Mouse (Mus musculus) spleen, adult 12 weeks (tissue): ENCODE results near the gene Oprd1.

Experiments used
- DNase-seq: peaks from one replicate; pipeline ENCODE4 v3.0.0; 2022; ENCODE audit warnings: low spot score

Oprd1 gene

DNA sequence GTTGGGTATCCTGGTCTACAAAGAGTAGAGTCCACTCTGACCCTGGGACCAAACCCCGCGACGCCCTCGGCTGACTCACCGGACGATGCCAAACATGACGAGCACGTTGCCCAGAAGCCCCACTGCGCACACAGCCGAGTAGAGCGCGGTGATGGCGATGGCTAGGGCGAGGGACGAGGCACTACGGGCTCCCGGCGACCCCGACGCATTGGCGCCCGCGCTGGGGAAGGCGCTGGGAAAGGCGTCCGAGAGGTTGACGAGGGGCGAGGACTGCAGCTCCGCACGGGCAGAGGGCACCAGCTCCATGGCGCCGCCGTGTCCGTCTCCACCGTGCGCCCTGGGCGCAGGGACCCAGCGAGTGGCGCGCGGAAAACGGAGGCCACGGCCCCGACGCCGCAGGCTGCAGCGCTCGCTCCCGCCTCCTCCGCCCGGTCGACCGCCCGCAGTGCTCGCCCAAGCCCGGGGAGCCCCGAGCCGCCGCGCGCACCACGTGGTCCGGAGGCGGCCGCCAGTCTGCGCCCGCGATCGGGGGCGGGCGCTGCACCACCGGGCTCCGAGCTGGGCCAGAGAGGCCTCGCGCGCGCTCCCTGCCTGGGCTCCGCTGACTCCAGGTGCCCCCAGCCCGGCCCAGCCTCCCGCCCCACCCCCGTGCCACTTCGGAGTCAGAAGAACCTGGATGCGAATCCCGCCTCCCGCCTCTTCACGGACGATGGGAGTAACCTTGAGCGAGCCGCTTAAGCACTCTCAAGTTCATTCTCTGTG is at the start of gene Oprd1:
Gene Oprd1, minus strand, starts transcription at position 407 of the 762 bp plus-strand sequence.
- DNase-seq = no peak

DNA sequence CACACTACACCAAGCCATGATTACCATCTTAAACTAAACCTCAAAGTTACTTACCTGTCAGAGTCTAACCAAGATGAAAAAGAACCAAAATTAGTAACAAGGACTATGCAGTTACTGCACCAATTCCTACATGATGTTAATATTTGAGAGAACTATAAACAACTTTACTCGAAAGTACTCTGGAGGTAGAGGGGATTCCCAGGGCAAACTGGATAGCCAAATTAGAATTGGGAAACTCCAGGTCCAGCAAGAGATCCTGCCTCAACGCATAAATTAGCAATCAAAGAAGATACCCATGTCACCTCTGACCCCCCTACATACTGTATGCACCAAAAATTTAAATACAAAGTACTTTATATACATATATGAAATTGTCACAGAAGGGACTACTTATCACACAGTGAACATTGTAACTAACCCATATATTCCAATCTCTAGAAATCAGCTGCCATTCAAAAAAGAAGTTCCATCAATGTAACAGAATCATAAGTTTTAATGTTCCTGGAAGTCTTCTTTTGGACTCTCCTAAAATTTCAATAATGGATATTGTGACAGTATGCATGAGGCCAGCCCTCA is 43.6 kb upstream of the Oprd1 start:
- no peak for DNase-seq

DNA sequence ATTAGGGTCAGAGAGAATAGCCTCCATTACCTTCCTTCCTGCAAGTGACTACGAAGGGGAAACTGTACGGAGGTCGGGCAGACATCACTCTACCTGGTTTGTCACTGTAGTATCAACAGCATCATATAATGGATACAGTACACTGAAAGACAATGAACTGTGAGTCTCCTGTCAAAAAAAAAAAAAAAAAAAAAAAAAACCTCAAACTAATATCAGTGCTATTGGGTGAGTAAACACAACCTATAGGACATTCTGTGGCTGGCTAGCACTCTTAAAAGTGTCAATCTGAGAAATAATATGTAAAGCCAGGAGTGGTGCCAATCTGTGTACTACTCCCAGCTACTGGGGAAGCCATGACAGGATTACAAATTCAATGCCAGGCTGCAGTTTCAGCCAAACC is 38.9 kb upstream of the Oprd1 start:
- no peak for DNase-seq

DNA sequence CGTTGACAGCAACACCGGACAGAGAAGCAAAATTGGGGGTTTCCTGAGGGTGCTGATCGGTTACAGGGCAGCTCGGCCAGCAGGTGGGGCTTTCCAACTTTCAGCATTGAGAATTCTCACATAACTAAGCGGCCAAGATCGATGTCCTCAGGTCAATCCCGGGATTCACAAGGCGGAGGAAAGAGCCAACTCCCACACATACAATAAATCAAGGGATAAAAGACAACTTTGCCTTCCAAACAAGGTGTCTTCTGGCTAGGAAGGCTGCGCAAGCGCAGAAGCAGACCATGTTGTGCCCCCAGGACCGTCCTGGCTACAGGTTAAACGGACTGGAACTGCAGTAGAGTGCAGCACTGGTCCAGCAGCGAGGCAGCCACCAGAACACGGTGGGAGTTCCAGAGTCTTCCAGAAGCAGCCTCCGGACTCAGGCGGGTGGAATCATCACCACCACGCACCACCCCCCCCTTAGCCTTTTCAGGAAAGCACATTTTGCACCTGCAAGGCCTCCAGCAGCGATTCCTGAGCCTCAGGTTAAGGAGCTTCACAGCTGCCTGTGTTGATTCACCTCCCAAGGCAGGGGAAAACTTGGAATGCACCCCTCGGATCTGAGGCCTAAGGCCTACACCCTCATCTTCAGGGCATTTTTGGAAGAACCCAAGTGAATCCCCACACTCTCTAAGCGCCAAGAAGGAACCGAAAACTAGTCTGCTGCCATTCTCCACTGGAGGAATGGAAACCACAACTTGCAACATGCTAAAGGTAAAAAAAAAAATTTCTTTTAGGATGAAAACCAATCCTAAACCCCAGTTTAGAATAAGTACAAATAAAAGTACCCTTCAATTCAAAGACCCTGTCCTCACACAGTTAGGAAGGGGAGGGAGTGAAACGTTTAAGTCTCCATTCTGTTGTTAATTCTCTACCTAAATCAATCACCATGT is 37.7 kb upstream of the Oprd1 start:
- DNase-seq = no peak

DNA sequence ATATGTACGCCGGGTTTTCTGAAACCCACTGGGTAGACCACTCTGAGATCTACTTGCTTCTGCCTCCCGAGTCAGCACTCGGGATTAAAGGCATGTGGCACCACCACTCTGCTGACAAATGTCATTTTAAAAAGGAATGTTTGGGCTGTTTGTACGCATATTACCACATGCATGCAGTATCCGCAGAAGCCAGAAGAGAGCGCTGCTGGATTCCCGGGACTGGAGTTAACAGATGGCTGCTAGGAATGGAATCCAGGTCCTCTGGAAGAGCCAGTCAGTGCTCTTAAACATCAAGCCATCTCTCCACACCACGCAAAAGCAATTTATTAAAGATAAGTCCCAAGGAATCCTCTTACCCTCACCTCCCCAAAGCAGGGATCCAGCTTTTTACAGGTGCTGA is 36.4 kb upstream of the Oprd1 start:
- no peak for DNase-seq

DNA sequence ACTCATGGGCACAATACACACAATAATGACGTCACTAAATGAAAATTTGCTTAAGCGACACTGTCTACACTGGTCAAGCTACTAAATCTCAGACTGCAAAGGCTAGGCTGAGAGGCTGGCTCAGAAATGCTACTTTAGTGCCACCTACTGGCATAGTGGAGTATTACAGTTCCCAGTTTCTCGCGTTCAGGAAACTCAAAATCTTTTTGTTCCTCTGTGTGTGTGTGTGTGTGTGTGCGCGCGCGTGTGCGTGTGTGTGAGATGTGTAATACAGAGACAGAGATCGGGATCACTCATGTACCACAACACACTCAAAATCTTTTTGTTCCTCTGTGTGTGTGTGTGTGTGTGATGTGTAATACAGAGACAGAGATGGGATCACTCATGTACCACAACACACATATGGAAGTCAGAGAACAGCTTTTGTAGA is 34.4 kb upstream of the Oprd1 start:
- peak; percentile 43 for DNase-seq

DNA sequence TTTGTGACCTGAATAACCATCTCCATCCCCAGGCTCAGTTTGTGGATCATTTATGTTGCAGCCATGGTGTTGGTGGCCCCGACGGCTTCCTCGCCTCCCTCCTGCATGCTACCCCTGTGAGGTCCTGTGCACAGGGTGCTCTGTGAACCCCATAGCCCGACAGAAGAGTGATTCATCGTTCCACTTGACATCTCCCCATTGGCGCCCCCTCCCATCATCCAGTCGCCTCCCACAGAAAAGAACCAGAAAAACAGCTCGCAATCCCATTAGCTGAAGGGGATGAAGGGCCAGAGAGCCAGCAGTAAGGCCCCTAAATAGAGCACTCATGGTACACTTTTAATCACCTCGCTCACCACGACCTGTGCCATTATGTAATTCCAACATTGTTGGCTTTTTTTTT is 32.2 kb upstream of the Oprd1 start:
- DNase-seq = no peak

DNA sequence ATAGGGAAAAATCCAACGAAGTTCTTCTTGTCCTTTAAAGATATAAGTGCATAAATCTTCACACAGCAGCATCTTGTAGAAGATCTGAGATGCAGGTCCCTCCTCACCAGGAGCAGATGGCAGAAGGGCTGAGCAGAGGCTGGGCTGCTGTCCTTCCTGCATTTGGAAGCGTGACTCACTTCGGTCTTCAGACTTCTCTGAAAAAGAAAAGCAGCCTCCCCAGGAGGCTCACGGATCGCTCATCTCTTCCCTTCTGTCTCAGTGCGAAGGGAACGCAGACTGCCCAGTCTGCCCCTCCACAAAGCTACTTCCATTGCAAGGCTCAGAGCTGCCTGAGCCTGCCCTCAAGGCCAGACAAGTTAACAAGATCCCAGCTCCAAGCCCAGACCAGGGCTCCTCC is 26.6 kb upstream of the Oprd1 start:
- DNase-seq = no peak

DNA sequence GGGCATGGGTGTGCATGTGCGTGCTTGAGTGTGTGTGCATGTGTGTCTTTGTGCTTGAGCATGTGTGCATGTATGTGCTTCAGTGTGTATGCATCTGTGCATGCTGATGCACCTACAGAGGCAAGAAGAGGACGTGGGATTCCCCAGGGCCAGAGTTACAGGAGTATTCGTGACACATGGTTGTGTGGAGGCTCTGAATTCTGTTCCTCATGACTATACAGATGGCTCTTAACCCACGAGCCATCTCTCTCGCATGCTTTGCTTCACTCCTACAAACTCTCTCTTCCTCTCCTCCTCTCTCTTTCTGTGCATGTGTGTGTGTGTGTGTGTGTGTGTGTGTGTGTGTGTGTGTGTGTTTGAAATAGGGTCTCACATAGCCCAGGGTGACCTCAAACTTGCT is 25.5 kb upstream of the Oprd1 start:
- DNase-seq = no peak

DNA sequence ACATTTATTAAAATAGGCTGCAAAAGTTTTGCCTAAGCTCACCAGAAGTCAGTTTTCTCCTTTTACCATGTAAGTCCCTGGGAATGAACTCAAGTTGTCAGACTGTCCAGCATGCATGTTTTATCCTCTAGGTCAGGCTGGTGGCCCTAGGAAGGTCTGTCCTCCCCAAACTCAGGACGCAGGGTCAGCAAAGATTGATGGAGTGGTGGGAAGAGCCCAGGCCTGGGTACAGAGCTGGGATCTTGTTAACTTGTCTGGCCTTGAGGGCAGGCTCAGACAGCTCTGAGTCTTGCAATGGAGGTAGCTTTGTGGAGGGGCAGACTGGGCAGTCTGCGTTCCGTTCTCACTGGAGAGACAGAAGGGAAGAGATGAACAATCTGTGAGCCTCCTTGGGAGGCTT is 25.0 kb upstream of the Oprd1 start:
- no peak for DNase-seq

DNA sequence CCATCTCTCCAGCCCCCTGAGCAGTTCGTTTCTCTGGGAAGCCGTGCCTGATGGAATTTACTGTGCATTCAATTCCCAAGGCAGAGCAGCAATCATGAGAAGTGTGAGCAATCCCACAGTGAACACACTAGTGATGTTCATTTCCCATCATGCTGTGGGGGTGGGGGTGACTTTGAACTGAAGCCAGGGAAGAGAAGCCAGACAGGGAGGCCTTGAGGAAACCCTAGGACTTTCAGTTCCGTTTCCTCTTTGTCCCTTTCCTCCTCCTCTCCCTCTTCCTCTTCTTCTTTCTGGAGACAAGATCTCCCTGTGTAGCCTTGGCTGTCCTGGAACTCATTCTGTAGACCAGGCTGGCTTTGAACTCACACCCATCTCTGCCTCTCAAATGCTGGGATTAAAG is 23.1 kb upstream of the Oprd1 start:
- DNase-seq = no peak

DNA sequence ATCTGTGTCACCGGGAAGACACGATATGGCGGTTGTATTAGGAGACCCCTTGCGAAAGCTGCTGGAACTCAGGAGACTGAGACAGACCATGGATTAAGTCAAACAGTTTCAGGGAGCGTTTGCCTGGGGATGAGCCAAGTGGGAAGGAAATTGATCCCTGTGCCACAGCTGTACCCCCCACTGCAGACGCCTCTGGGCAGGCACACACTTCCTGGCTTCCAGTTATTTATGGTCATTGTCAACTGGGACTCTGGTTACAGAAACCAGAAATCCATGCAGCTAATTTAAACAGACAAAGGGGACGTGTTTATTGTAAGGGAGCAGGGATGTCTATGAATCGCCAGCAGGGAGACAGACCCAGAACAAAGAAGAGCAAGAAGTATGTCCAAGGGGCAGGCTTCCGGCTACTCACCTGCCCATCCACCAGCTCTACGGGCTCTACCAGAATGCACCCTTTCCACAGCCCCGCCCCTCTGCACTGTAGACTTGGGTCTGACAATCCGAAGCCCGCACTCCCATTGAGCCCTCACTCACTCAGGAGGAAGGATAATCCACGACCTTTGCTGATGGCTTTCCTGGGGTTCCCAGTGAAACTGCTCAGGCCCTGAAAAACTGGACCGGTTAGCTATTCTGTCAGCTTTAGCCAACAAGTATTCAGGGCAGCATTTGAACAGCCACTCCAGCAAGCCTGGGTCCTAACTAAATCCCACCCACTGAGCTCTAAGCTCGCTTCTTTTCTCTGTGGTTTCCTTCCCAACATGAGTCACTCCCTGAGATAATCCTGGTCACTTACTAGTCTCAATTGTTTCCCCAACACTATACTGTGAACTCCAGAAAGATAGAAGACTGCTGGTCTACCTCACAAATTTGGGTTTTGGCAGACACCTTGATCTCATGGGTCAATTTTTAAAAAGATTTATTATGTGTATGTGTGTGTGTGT is 22.3 kb upstream of the Oprd1 start:
- DNase-seq = no peak

DNA sequence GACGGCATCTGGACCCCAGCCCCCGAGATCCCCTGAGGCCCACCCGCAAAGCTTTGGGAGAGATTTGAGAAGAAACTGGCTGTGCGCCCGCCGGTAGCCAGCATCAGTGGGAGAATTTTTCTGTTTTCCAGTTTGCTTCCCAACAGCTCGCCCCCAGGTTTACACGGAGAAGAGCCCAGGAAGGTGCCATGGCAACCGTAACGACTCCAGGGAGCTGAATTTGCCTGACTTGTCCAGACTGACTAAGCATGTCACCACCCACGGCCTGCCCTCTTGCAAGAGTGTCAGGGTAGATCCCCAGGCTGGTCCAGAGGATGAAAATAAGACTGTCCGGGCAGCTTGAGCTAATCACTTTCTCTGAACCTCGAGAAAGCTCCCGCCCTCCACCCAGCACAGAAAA is 21.4 kb upstream of the Oprd1 start:
- DNase-seq = no peak

DNA sequence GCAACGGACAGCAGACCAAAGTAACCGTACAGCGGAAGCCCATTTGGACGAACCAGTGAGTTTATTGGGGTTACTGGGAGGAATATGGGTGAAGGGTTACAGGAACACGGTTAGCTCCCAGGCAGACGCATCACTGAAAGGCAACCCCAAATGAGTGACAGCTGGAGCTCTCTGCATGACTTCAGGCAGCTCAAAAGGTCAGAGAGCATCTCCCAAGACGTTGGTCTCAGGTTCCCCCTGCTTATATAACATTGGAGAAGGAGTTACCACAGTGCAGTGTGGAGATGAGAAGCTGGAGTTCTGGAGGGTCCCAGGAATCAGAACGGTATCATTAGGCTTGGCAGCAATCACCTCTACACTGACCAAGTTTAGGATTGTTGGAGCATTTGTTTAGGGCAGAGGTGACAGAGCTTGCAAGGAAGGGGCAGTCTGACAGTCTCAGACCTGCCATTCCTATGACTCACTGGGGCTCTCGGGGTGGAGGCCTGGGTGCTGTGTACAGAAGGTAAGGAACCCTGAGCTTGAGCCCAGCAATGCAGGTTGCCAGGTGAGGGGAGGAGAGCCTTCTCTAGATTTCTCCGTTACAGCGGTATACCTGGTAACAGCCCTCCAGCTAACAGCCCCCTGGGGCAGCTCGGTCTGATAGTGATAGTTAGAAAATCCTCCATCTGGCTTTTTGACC is 12.8 kb upstream of the Oprd1 start:
- DNase-seq = no peak

DNA sequence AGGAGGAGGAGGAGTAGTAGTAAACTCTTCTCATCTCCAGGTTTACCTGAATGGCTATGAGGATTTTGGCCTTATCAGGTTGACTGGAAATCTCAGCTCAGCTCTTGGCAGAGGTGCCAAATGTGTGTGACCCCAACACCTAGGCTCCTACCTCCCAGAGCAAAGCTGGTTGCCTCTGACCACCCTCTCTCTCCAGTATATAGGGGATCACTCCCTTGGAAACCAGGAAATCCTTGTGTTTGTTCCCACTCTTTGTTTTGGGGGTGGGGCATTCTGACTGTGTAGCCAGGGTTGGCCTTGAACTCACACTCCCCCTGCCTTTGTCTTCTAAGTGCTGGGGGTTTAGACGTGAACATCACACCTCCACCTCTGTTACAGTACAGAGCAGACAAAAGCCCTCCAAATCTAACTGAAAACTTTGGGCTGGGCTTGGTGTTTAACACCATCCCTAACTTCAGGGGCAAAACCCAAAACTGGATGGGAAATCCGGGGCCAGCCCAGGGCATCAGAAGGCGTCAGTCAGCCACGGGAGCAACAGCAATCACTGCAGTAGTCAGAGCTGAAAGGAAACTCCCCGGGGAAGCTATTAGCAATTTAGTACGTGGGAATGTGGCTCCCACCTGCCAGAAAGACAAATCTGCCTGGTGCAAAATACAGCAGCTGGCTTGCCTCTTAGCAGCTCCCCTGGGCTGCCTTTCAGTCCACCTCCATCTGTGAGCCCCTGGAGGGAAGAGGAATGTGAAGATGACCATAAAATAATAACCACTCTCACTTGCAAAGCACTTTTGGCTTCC is 10.8 kb upstream of the Oprd1 start:
- DNase-seq = no peak

DNA sequence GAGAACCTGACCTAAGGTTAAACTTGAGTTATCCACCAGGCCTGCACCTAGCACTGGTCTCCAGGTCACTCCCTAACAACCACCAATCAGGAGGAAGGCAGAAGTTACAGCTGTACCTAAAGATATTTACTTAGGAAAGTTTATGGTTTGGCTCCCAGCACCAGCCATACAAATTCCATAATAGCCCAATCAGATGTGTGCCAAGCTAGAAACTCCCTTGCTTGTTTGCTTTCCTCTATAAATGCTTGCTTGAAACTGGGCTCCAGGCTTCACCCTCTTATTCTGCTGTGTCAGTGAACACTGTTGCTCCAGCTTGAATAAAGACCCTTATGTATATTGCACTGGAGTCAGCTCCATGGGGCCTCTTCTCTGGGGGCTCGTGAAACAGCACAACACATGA is 7.4 kb upstream of the Oprd1 start:
- DNase-seq = no peak

DNA sequence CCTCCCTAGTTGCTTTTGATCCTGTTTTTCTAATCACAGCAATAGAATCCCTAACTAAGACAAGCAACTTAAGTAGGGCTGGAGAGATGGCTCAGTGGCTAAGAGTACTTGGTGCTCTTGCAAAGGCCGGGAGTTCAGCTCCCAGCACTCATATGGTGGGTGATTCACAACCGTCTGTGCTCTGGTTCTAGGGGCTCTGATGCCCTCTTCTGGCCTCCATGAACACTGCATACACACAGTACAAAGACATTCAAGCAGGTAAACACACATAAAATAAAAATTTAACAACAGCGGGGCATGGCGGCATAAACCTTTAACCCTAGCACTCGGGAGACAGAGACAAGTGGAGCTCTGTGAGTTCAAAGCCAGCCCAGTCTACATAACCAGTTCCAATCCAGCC is 1.9 kb upstream of the Oprd1 start:
- no peak for DNase-seq

DNA sequence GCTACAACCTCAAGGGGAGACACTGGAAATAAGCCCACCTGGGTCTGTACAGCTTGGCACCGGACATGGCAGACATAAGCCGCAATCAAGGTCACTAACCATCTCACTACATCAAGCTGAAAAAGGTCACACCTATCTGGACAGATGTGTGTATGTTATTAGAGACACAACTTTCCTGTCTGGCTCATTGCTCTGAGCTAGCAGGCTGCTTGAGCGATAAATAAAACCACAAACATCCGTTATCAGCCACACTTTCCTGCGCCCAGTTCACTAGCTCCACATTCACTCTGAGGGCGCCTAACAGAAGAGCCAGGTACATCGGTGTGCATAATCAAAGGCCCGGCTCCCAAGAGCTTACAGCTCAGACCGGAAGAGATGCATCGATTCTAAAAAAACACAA is 806 bp upstream of the Oprd1 start:
- no peak for DNase-seq

DNA sequence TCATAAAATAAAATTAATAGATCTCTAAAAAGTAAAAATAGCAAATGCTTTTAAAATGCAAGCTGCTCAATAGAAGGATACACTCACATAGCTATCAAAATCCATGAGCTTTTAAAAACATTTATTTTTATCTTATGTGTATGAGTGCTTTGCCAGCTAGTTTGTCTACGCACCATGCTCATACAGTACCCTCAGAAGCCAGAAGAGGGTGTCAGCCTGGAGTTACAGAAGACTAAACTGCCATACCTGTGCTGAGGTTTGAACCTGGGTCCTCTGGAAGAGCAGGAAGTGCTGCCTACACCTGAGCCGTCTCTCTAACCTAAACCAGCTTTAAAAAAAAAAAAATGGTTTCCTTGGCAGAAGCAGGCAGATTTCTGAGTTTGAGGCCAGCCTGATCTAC is 5.6 kb downstream of the Oprd1 start:
- no peak for DNase-seq

DNA sequence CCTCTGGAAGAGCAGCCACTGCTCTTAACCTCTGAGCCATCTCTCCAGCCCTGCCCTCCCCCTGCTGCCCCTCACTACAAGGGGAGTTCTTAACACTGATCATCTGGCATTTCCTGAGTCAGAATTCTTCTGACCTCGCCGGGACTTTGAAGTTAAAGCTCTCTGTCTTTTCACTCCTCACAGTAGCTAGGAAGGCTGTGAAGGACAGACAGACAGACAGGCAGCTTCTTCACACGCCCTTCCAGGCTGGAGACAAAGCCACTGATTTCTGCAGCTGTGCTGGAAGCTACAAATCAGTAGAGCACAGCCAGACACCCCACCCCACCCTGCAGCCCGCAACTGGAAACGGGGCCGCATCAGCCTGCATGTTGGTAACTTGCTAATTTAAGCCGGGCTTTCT is 7.3 kb downstream of the Oprd1 start:
- DNase-seq = no peak
